Mouse (Mus musculus): ENCODE measurements around the gene Gm20517.

DNA sequence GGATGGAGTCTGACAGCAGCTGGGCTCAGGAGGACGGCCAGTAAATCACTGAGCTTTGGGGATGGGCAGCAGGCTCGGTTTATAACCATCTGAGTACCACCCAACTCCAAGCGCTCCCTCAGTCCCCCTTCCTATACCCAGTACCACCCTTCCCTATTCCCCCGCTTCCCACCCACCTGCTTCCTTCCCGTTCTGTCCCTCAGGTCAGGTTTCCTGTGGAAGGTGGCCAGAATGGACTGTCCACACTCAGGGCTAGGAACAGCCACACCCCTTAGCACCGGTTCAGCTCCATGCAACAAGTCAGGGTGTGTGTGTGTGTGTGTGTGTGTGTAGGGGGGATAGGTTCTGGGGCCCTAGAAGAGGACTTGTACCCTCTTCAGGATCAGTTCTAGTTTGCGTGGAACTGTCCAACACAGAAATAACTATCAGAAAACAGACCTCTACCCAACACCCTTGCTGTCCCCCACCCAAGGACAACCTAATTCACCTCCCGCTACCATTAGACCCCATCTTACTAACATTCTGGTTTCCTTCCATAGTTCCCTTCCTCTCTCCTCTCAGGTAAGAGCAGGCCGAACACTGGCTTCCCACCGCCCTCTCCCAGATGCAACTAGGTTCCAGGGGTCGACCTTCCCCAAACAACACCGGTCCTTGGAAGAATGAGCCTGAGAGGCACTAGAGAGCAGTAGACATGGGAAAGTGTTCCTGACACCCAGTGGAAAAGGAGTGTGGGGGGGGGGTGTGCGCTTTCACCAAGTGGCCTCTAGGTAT lies 82.5 kb downstream of the Gm20517 start:
- TF ChIP-seq CTCF (IDR thresholded peaks at IDR 0.05; ENCODE audit: extremely low read depth, insufficient read length, insufficient replicate concordance, low read depth, low read length), result no peak
- no peak for TF ChIP-seq POLR2A (IDR thresholded peaks at IDR 0.05; ENCODE audit: low read depth, low read length)
